Mouse (Mus musculus) heart, postnatal 36 days (tissue): ENCODE data around the gene Cpm. TPM values are rescaled to one million over a fixed set of nuclear protein-coding genes. Genes with fewer than 3 reads are reported as not detected.

ENCODE experiments used
- DNase-seq, 2 experiments: peaks; one replicate each; pipeline ENCODE4 v3.0.0; 2021 to 2022
- intact Hi-C: fragments of 180-260 bp; cut with DNase I; formaldehyde crosslinking; loops from one replicate; pipeline ENCODE4 v1.15.1; 2025
- total RNA-seq, 2 experiments: library from RNA; stranded (reverse); gene quantifications; 2 replicates each; pipeline ENCODE4 v1.2.3; 2021

The Cpm gene
- total RNA-seq, 2 experiments from 2014 or later = 3.7 to 3.9 TPM

DNA sequence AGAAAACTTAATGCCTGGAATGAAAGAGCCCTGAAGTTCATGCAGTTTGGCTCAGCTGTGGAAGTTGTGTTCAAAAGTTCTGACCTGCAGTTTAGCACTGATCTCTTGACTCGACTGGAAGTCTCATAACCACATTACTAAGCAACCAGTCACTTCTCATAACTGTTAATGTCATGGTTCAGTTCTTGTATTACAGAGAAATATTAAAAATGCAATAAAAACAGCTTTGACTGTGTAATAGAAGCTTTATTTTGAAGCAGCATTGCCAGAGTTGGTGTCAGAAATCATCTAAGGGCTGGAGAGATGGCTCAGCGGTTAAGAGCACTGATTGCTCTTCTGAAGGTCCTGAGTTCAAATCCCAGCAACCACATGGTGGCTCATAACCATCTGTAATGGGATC lies 1.5 kb downstream of the Cpm start:
- no peak for DNase-seq
- intact Hi-C loops = no loop called here

DNA sequence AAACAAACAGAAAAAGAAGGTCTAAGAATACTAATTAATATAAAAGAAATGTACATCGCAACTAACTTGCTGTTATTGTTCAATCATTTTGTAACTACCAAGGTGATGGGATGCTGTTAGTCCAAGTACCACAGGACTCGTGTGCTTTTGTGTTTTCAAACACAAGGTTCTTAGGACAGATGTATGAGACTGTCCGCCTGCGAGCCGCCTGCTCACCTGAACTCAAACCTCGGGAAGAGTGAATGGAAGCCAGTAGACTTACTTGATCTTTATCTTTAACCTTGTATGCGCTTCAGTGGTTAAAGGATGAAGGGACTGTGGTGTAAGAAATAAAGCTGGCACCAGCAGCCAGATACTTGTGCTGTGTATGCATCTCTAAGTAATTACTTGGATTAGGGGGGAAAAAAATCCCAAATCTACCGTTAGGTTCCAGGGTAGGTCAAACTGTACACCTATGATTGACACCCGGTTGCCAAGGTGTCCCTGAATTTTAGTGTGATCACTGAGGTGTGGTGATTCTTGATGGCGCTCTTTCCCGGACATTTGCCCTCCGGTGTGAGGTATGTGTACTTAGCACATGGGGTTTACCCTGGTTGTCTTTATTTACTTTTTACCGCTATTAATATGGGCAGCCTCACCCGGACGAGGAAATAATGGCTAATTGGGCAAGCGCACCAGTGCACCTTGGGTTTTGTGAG lies 2.4 kb downstream of the Cpm start:
- intact Hi-C loops = no loop called here
- no peak for DNase-seq

DNA sequence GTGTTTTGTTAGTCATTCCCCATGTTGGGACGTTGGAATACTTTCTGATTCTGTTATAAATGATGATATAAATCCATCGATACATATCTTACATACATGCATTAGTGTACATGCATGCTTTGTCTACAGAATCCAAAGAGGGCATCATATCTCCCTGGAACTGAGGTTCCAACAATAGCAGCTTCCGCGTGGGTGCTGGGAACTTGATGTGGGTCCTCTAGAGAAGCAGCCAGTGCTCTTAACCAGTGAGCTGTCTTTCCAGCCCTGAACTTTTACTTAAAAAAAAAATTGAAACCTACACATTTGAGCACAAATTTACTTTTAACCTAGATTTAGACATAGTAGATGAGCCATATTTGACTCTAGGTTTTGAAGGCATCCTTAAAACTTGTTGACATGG lies 3.1 kb downstream of the Cpm start:
- no peak for DNase-seq
- intact Hi-C loops = no loop called here

DNA sequence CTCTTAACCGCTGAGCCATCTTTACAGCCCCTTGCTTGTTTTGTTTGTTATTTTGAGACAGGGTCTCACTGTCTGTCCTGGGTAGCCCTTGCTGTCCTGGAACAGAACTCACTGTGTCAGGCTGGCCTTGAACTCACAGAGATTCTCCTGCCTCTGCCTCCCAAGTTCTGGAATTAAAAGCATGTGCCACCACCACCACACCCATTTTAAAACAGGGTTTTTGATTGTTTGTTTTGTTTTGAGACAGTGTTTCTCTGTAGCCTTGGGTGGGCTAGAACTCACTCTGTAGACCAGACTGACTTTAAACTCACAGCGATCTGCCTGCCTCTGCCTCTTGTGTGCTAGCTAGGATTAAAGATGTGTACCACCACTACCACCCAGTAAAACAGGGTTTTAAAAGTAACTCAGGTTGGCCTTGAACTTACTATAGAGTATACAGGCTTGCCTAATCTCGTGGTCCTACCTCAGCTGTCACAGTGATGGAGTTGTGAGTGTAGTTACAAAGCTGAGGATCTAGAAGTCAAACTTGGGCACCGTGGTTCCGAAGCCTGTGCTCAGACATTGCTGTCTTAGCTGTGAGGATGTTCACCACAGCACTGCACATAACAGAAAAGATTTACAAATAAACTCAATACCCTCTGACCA lies 4.4 kb downstream of the Cpm start:
- no peak for DNase-seq
- intact Hi-C loops = no loop called here

DNA sequence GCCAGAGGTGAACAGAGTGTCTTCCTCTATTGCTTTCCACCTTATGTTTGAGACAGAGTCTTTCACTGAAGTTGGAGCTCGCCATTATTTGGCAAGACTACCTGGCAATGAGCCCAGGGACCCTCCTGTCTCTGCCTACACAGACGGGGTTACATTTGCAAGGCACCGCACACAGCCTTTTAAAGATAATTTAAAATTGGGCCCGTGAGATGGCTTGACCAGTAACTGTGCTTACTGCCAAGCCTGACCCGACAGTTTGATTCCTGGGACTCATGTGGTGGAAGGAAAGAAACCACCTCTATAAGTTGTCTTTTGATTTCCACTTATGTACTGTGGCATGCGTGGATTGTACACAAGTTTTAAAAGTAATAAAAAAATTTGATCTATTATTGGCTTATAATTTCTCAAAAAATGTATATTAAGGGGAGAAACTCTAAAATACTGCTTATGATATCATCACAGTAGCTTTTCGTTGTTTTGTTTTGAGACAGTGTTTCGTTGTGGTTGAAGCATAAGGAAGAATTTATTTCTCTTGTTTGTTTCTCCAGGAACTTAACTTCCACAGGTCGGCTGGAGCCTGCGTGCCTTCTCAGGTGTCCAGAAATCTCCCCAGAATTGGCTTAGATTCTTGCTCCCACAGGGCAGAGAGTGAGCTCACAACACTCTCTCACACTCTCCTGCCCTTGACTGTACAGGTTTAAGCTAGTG lies 5.2 kb downstream of the Cpm start:
- no peak for DNase-seq
- intact Hi-C loops = no loop called here

DNA sequence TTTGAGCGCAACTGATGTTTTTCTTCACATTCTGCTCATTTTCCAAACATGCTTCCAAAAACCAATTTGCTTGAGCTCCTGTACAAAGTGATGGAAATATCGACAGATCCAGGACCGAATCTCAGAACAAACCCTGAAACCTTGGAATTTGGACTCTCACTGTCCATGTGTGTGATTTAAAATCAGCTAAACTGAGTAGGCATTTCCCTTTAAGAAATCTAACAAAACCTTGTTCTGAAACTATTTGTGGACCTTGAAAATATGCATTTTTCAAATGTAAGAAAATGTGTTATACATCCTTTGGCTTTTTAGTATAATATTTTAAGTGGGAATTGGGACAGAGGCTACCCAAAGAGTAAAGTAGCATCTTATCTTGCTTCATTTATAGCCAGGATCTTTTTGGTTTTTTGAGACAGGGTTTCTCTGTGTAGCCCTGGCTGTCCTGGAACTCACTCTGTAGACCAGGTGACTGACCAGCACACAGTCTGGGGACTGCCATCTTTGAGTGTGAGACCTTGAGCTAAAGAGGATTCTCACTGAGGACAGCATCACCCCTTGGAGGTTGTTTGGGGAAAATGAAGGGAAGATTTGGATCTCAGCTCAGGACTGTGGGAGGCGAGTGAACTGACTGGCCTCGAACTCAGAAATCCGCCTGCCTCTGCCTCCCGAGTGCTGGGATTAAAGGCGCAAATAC lies 5.9 kb downstream of the Cpm start:
- intact Hi-C loops = no loop called here
- DNase-seq = no peak

DNA sequence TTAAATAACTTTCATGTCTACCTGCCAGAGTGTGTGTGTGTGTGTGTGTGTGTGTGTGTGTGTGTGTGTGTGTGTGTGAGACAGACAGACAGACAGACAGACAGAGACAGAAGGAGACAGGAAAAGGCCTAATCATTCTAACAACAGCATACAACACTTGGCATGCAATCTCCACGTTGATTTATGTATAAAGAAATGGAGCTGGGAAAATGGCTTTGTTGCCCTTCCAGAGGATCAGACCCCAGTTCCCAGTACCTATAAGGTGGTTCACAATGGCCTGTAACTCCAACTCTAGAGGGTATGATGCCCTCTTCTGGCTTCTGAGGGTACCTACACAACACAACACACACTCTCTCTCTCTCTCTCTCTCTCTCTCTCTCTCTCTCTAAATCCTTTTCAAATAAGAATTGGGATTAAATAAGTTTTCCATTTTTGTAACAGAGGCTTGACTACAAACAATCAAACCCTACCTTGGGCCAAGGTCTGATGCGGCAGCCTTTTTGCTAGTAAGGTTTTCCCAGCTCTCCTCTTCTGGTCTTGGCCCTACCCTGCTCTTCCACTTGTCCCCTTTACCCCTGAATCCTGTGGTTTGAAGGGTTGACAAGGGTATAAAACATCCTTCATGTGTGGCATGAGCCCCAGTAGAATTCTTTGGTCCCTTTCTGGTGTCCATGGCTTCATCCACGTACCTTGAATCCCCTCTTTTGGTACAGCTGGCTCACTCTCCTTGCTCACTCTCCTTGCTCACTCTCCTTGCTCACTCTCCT lies 6.7 kb downstream of the Cpm start:
- DNase-seq = no peak
- intact Hi-C loops = no loop called here

DNA sequence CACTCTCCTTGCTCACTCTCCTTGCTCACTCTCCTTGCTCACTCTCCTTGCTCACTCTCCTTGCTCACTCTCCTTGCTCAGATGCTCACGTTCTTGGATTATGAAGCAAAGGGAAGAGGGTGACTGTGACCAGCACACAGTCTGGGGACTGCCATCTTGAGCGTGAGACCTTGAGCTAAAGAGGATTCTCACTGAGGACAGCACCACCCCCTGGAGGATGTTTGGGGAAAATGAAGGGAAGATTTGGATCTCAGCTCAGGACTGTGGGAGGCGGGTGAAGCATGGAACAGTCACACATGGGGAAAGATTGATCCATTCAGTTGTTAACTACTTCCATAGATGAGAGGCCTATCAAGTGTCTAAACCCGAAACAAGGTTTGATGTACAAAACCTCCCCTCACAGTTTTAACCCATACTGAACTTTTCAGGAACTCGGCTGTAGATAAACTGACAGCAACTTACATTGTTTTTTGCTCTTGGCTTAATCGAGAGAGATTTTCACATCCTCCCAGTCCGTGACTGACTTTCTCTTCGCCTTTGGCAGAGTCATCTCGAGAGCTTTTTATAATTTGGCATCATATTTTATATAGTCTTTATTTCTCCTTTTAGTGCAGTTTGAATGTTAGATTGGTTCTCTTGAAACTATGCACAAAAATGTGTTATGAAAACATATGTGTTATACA lies 7.9 kb downstream of the Cpm start:
- intact Hi-C loops = no loop called here

DNA sequence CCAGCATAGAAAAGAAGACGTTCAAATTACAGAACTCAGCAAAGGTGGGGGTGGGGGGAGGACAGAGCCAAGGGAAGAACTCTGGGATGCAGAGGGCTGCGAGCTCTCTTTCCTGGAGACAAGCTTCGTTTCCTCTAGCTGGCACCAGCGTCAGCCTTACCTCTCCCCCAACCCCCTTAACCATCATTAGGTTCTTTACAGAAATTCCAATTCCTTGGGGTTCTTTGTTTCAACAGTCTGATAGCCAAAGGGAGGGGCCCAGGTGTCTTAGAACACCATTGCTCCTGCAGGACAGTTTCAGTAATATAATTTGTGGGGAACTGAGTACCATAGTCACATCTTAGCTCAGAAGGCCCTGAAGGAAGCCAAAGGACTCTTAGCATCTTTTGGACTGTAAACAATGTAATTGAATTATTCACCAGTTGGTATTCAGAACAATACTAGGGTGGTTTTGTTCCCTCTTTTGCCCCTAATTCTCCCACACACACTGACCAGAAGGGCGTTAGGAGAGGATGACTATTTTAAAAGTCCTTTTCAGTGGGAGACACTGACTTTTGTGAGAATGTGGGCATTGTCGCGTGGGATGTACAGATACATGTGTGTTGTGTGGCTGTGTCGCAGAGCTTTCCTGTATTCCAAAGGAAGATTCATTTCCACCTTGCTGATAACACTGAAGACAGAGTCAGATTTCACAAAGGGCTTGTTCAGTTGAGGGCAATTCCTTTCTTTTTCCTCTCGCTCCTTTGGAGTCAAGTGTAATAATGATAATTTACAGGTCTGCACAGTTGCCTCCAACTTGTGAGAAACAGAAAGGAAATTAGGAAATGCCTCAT lies 8.7 kb downstream of the Cpm start:
- DNase-seq = no peak
- intact Hi-C loops = no loop called here

More for the DNA sequence above, 7.9 kb downstream of the Cpm start:
- DNase-seq = no peak

DNA sequence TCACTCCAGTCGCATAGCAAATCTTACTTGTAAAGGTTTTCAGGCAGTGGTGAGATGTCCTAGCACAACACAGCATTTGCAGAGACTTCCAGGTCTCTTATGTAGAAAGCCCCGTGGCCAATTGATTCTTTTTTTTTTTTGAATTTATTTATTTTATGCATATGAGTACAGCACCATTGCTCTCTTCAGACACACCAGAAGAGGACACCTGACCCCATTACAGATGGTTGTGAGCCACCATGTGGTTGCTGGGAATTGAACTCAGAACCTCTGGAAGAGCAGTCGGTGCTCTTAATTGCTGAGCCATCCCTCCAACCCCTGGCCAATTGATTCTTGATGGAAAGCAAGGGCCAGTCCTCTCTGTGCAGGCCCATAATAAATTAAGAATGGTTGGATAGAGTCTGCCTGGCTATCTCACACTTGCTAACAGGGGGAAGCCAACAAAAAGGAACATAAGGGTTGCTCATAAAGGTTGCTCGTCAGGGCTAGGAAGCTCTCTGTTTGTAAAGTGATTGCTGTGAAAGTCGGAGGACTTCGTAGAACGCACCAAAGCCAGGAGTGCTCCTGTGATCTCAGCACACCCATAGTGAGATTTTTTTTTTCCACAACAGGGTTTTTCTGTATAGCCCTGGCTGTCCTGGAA lies 9.4 kb downstream of the Cpm start:
- intact Hi-C loops = no loop called here
- DNase-seq = no peak

DNA sequence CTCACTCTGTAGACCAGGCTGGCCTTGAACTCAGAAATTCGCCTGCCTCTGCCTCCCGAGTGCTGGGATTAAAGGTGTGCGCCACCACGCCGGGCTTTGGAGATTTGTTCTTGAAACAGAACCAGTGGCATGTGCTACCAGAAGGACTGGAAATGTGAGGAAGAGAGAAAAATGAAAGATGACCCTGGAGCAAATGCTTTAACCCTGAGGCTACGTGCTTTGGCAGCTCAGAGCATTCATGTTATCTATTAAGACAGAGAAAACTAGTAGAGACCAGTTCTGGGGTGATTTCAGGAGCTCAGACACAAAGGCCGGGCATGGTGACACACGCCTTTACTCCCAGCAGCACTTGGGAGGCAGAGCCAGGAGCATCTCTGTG lies 9.9 kb downstream of the Cpm start:
- intact Hi-C loops = no loop called here
- no peak for DNase-seq

DNA sequence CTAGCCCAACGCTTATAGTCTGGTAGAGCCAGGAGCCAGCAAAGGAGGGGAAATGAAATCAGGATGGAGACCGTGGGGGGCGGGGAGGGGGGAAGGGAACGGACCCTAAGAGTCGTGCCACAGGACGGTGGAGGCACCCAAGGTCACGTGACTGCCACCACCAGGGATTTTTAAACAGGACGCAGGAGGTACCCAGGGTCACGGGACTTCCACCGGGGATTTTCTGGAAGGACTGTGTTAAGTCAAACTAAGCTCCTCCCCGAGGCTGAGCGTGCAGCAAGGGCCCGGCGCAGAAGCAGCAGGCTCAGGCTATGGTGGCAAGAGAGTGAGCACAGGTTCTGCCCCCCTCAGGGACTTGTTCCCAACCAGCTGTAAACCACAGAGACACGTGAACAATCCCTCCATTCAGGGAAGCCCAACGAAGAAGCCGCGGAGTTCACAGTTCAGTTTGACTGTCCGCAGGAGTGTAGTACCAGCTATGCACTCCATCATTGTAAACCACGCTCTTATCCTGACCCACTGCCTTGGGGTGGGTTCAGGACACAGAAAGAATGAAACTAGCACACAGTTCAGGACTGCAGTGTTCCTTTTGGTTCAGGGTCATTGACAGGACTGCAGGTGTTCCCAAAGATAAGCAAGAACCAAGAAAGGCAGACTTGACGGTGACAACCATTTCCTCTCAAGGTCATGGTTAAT lies 10.7 kb downstream of the Cpm start:
- no peak for DNase-seq
- intact Hi-C loops = no loop called here

DNA sequence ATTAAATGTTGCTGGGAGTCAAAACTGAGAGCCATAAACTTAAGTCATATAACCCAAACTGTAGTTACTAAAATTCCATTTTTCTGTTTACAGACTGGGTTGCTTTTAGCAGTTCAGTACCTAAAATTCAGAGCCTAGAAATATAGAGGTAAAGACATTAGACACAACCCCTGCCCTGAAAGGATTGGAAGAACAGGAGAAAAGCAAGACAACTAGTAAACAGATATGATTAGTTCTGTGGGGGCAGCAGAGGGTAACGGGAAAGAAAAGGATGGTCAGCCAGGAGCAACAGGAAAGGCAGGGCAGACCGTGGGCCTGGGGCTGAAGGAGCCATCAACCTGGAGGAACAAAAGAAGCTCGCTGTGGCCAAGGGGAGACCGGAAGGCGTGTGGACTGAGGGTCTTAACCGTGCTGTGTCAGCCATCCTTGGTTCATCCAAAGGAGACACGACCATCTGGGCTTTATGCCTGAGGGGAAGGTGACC lies 11.3 kb downstream of the Cpm start:
- no peak for DNase-seq
- intact Hi-C loops = no loop called here

DNA sequence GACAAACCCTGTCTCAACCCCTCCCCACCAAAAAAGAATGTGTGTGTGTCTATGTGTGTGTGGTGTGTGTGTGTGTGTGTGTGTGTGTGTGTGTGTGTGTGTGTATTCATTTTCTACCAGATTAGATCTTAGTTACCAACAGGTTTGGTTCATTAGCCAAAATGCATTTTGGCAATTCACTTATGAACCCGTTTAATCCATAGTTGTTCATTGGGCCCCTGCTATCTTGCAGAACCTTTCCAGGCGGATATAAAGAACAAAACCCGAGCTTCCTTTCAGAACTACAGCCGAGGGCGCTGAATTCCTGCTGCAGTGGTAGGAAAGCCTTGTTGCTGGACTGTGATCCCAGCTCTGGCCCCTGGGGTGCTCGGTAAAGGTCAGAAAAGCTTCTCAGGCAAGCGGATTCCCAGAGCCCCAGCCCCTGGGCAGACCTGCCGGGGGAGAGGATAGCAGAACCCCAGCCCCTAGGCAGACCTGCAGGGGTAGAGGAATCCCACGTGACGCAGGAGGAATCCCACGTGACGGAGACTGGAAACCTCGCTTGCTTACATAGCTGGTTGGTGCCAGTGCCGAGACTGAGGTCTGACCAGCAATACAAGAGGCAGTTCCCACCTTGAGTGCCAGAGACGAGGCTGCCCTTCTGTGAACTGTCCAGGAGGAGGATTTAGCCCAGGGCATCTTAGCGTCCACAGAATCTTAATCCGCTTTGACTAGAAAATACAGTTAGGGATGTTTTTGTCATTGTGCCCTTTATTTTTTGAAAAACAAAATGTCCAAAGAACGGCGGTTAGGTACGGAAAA lies 12.3 kb downstream of the Cpm start:
- intact Hi-C loops = no loop called here
- DNase-seq = peak; percentile 20 to 36

DNA sequence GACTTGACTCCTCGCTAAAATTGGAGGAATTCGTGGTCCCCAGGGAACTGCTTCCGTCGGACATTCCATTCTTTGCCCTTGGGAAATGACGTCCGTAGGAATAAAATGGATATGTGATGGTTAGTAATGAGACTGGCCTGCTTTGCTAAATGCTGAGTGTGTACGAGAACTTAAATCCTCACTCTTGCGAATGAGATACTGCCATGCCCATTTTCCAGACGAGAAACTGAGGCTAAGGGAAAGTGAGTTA lies 12.8 kb downstream of the Cpm start:
- intact Hi-C loops = no loop called here

DNA sequence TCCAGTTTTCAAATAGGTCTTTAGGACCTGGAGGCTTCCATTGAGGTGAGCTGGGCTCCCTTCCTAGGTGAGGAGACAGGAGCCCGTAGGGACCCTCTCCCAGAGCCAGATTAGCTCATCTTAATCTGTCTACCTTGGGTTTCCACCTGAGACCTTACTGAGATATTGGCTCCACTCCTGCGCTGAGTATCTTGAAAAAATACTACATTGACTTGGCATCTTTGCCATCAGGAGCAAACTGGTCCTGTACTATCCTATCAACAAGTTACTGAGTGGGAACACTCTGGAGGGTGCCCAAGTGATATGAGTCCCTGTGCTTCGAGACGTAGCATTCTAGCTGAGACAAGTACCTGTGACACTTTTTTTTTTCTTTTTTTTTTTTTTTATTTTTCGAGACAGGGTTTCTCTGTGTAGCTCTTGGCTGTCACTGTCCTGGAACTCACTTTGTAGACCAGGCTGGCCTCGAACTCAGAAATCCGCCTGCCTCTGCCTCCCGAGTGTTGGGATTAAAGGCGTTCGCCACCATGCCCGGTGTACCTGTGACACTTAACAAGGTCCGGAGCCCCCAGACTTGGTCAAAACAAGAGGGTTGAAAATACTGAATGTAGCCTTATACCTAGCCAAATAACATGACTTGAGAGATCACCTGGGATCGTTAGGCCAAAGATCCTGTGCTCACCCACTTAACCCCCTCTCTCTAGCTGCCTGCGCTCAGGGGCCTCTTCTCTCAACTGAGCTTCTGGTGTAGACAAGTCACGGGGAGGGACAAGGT lies 13.4 kb downstream of the Cpm start:
- DNase-seq = no peak
- intact Hi-C loops = no loop called here

More for the DNA sequence above, 12.8 kb downstream of the Cpm start:
- DNase-seq = peak; percentile 20 to 36

DNA sequence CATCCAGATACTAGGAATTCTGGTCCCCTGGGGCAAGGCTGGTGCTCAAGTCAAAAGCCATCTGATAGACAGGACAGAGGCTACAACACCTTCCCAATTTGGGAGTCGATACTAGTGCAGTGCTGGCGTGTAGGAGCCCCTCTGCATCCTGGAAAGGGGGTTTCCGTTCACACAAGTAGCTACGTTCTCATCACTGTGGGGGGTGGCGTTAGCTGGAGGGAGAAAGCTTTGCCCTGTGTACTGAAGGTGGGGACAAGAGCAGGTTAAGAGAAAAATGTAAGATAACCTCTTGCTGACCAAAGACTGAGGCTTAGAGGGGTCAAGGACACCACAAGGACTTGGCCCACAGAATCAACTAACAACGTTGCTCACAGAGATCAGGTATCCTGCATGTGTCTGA lies 14.0 kb downstream of the Cpm start:
- DNase-seq = no peak
- intact Hi-C loops = no loop called here
